Mouse (Mus musculus): Measurements from ENCODE around the gene Wipf3. TPM values are rescaled to one million over a fixed set of nuclear protein-coding genes. Genes with fewer than 3 reads are reported as not detected.

Gene Wipf3
- polyA plus RNA-seq, 1 experiment from 2014 or later: 3.7 TPM

- DNase-seq (ENCODE audit: low spot score) (no peak), ATAC-seq (no peak)
- H3K9me3 ChIP-seq (ENCODE audit: low read length): no peaks in the 10 kb centered on the region
- no peaks in the 10 kb centered on the region for H3K27me3 ChIP-seq (replicated peaks; ENCODE audit: insufficient read depth, low read length)
- H3K27ac ChIP-seq (ENCODE audit: low read length): no peak overlapping the region
- no peaks in the 10 kb centered on the region for H3K36me3 ChIP-seq (ENCODE audit: insufficient read depth, low read length)
- TF ChIP-seq EP300 (IDR thresholded peaks at IDR 0.05) (no peak), CTCF (IDR thresholded peaks at IDR 0.05) (no peak)
- no peak overlapping the region for H3K4me2 ChIP-seq (replicated peaks; ENCODE audit: low read depth, low read length)
- H3K4me3 ChIP-seq (ENCODE audit: low read depth, low read length): no peak overlapping the region
- 52% methylated on average over 7 of the region's 7 CpGs for WGBS
- no peak overlapping the region for H3K9ac ChIP-seq (replicated peaks; ENCODE audit: low read depth)
- H3K4me1 ChIP-seq (ENCODE audit: insufficient read depth, low read depth, low read length): peaks cover 3% of the 10 kb centered on the region; the same call in 1 of the 2 replicates
Observed at GRCm38 (mm10) chr6:54435663-54436062, 6.3 kb downstream of the Wipf3 start.

- Histone ChIP-seq H3K9ac (replicated peaks; ENCODE audit: low read depth) (no peak overlapping the region), H3K4me3 (ENCODE audit: low read depth, low read length) (no peak overlapping the region), H3K27me3 (replicated peaks; ENCODE audit: insufficient read depth, low read length) (no peaks in the 10 kb centered on the region), H3K4me1 (ENCODE audit: insufficient read depth, low read depth, low read length) (peaks cover 3% of the 10 kb centered on the region; the same call in 1 of the 2 replicates), H3K27ac (ENCODE audit: low read length) (no peak overlapping the region), H3K4me2 (replicated peaks; ENCODE audit: low read depth, low read length) (no peak overlapping the region), H3K9me3 (ENCODE audit: low read length) (no peaks in the 10 kb centered on the region), H3K36me3 (ENCODE audit: insufficient read depth, low read length) (no peaks in the 10 kb centered on the region)
- TF ChIP-seq EP300 (IDR thresholded peaks at IDR 0.05): no peak
- no peak for TF ChIP-seq CTCF (IDR thresholded peaks at IDR 0.05)
- ATAC-seq (peak; percentile 51), DNase-seq (ENCODE audit: low spot score) (peak; percentile 35)
- WGBS: 45% methylated on average over 5 of the region's 5 CpGs
Observed at GRCm38 (mm10) chr6:54436286-54436685, 6.9 kb downstream of the Wipf3 start.

- H3K4me3 ChIP-seq (ENCODE audit: low read depth, low read length): no peak overlapping the region
- peaks cover 3% of the 10 kb centered on the region; the same call in 1 of the 2 replicates for H3K4me1 ChIP-seq (ENCODE audit: insufficient read depth, low read depth, low read length)
- no peaks in the 10 kb centered on the region for H3K9me3 ChIP-seq (ENCODE audit: low read length)
- no peaks in the 10 kb centered on the region for H3K27me3 ChIP-seq (replicated peaks; ENCODE audit: insufficient read depth, low read length)
- H3K36me3 ChIP-seq (ENCODE audit: insufficient read depth, low read length): no peaks in the 10 kb centered on the region
- DNase-seq (ENCODE audit: low spot score) (no peak), ATAC-seq (no peak)
- WGBS: 60% methylated on average over 4 of the region's 4 CpGs
- H3K4me2 ChIP-seq (replicated peaks; ENCODE audit: low read depth, low read length): no peak overlapping the region
- no peak overlapping the region for H3K27ac ChIP-seq (ENCODE audit: low read length)
- TF ChIP-seq CTCF (IDR thresholded peaks at IDR 0.05) (no peak), EP300 (IDR thresholded peaks at IDR 0.05) (no peak)
- no peak overlapping the region for H3K9ac ChIP-seq (replicated peaks; ENCODE audit: low read depth)
Observed at GRCm38 (mm10) chr6:54438510-54438909, 9.1 kb downstream of the Wipf3 start.

- no peak overlapping the region for H3K4me2 ChIP-seq (replicated peaks; ENCODE audit: low read depth, low read length)
- no peaks in the 10 kb centered on the region for H3K27me3 ChIP-seq (replicated peaks; ENCODE audit: insufficient read depth, low read length)
- ATAC-seq (no peak), DNase-seq (ENCODE audit: low spot score) (no peak)
- WGBS: 91% methylated on average over 6 of the region's 6 CpGs
- no peak overlapping the region for H3K27ac ChIP-seq (ENCODE audit: low read length)
- no peaks in the 10 kb centered on the region for H3K36me3 ChIP-seq (ENCODE audit: insufficient read depth, low read length)
- TF ChIP-seq CTCF (IDR thresholded peaks at IDR 0.05) (no peak), EP300 (IDR thresholded peaks at IDR 0.05) (no peak)
- H3K9ac ChIP-seq (replicated peaks; ENCODE audit: low read depth): no peak overlapping the region
- peaks cover 6% of the 10 kb centered on the region for H3K4me1 ChIP-seq (ENCODE audit: insufficient read depth, low read depth, low read length)
- H3K9me3 ChIP-seq (ENCODE audit: low read length): no peaks in the 10 kb centered on the region
- no peak overlapping the region for H3K4me3 ChIP-seq (ENCODE audit: low read depth, low read length)
Observed at GRCm38 (mm10) chr6:54440658-54441057, 11.3 kb downstream of the Wipf3 start.

- Histone ChIP-seq H3K9me3 (ENCODE audit: low read length) (no peaks in the 10 kb centered on the region), H3K9ac (replicated peaks; ENCODE audit: low read depth) (no peak overlapping the region), H3K27ac (ENCODE audit: low read length) (no peak overlapping the region), H3K4me2 (replicated peaks; ENCODE audit: low read depth, low read length) (no peak overlapping the region), H3K4me3 (ENCODE audit: low read depth, low read length) (no peak overlapping the region), H3K4me1 (ENCODE audit: insufficient read depth, low read depth, low read length) (peaks cover 6% of the 10 kb centered on the region), H3K27me3 (replicated peaks; ENCODE audit: insufficient read depth, low read length) (no peaks in the 10 kb centered on the region), H3K36me3 (ENCODE audit: insufficient read depth, low read length) (no peaks in the 10 kb centered on the region)
- 54% methylated on average over 4 of the region's 4 CpGs for WGBS
- DNase-seq (ENCODE audit: low spot score) (no peak), ATAC-seq (no peak)
- TF ChIP-seq CTCF (IDR thresholded peaks at IDR 0.05): no peak
- no peak for TF ChIP-seq EP300 (IDR thresholded peaks at IDR 0.05)
Observed at GRCm38 (mm10) chr6:54443657-54444056, 14.3 kb downstream of the Wipf3 start.

GRCm38 (mm10) chr6:54444086-54444485 lies 14.7 kb downstream of the Wipf3 start:
- Histone ChIP-seq H3K9me3 (ENCODE audit: low read length) (no peaks in the 10 kb centered on the region), H3K27ac (ENCODE audit: low read length) (no peak overlapping the region), H3K9ac (replicated peaks; ENCODE audit: low read depth) (no peak overlapping the region), H3K27me3 (replicated peaks; ENCODE audit: insufficient read depth, low read length) (no peaks in the 10 kb centered on the region), H3K4me2 (replicated peaks; ENCODE audit: low read depth, low read length) (no peak overlapping the region), H3K4me1 (ENCODE audit: insufficient read depth, low read depth, low read length) (peaks cover 6% of the 10 kb centered on the region), H3K36me3 (ENCODE audit: insufficient read depth, low read length) (no peaks in the 10 kb centered on the region), H3K4me3 (ENCODE audit: low read depth, low read length) (no peak overlapping the region)
- TF ChIP-seq EP300 (IDR thresholded peaks at IDR 0.05) (no peak), CTCF (IDR thresholded peaks at IDR 0.05) (no peak)
- 33% methylated on average over 7 of the region's 7 CpGs for WGBS
- DNase-seq (ENCODE audit: low spot score) (no peak), ATAC-seq (no peak)

GRCm38 (mm10) chr6:54445249-54445818 lies 15.9 kb downstream of the Wipf3 start:
- TF ChIP-seq EP300 (IDR thresholded peaks at IDR 0.05) (no peak), CTCF (IDR thresholded peaks at IDR 0.05) (no peak)
- WGBS: 78% methylated on average over 7 of the region's 7 CpGs
- Histone ChIP-seq H3K9ac (replicated peaks; ENCODE audit: low read depth) (no peak overlapping the region), H3K4me1 (ENCODE audit: insufficient read depth, low read depth, low read length) (peaks cover 6% of the 10 kb centered on the region), H3K27ac (ENCODE audit: low read length) (no peak overlapping the region), H3K4me2 (replicated peaks; ENCODE audit: low read depth, low read length) (no peak overlapping the region), H3K36me3 (ENCODE audit: insufficient read depth, low read length) (no peaks in the 10 kb centered on the region), H3K9me3 (ENCODE audit: low read length) (no peaks in the 10 kb centered on the region), H3K4me3 (ENCODE audit: low read depth, low read length) (no peak overlapping the region), H3K27me3 (replicated peaks; ENCODE audit: insufficient read depth, low read length) (no peaks in the 10 kb centered on the region)
- ATAC-seq (no peak), DNase-seq (ENCODE audit: low spot score) (no peak)

Data from lung, postnatal 0 days (tissue).